Mouse (Mus musculus): ENCODE results near the gene Ube2u. TPM values are rescaled to one million over a fixed set of nuclear protein-coding genes. Genes with fewer than 3 reads are reported as not detected.
"Not testable (repeated sequence)": the region's sequence is repeated elsewhere in the genome, so short reads cannot be mapped to it uniquely, and the experiment has no call there.

Ube2u gene
- polyA plus RNA-seq, 1 experiment from 2014 or later: 0.36 TPM

DNA sequence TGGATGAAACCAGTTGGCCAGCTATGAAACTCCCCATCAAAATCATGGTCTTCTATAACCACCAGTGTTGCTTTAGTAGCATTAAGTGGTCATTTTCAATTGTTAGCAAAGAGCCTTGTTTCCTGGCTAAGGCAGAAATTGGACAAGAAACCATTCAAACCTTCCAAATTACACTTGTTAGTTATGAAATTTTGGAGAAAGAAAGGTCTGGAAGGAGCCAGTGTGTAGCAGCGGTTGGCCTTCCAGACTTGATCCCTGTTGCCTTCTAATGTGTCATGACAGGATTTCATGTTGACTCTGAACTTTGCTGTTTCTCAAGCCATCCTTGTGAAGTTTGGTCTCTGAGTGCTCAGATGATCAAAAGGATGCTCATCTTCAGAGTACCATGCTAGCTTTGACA lies 17.9 kb downstream of the Ube2u start:
- ATAC-seq (ENCODE audit: low read depth): no peak
- Histone ChIP-seq H3K27ac (replicated peaks; ENCODE audit: low read depth, low read length) (no peak overlapping the region), H3K9ac (ENCODE audit: low read depth, low read length) (no peak overlapping the region), H3K4me2 (ENCODE audit: low read depth, low read length) (no peak overlapping the region), H3K4me3 (ENCODE audit: low read depth, low read length) (no peak overlapping the region), H3K27me3 (replicated peaks; ENCODE audit: control insufficient read depth, insufficient read depth, low read length) (no peaks in the 10 kb centered on the region), H3K9me3 (ENCODE audit: control insufficient read depth, low read length) (no peaks in the 10 kb centered on the region), H3K4me1 (ENCODE audit: control insufficient read depth, insufficient read depth, low read length) (no peaks in the 10 kb centered on the region), H3K36me3 (ENCODE audit: control insufficient read depth, insufficient read depth, low read length) (no peaks in the 10 kb centered on the region)
- peak; percentile 4 for DNase-seq (ENCODE audit: low spot score)
- 78% methylated on average over 1 of the region's 1 CpGs for WGBS

DNA sequence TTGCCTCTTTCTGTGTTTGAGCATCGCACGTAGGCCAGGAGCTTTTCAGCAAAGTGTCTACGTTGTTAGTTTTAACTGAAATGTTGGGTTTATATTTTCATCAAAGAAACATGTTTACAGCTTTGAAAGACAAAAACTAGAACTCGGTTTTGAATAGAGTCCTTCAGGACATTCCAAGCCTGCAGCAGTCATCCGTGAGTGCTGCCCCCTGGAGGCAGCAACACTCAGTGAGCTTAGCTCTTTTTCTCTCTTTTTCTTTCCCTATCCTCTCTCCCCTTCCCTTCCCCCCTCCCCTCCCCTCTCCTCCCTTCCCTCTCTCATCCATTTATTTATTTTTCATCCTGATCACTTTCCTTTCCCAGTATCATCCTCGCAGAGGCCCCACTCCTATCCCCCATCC lies 19.5 kb downstream of the Ube2u start:
- Histone ChIP-seq H3K4me3 (ENCODE audit: low read depth, low read length) (no peak overlapping the region), H3K36me3 (ENCODE audit: control insufficient read depth, insufficient read depth, low read length) (no peaks in the 10 kb centered on the region), H3K4me2 (ENCODE audit: low read depth, low read length) (no peak overlapping the region), H3K27me3 (replicated peaks; ENCODE audit: control insufficient read depth, insufficient read depth, low read length) (no peaks in the 10 kb centered on the region), H3K27ac (replicated peaks; ENCODE audit: low read depth, low read length) (no peak overlapping the region), H3K4me1 (ENCODE audit: control insufficient read depth, insufficient read depth, low read length) (no peaks in the 10 kb centered on the region), H3K9me3 (ENCODE audit: control insufficient read depth, low read length) (no peaks in the 10 kb centered on the region), H3K9ac (ENCODE audit: low read depth, low read length) (no peak overlapping the region)
- ATAC-seq (ENCODE audit: low read depth): no peak
- no peak for DNase-seq (ENCODE audit: low spot score)
- 55% methylated on average over 6 of the region's 6 CpGs for WGBS

- WGBS: 88% methylated on average over 7 of the region's 7 CpGs
- H3K27me3 ChIP-seq (replicated peaks; ENCODE audit: control insufficient read depth, insufficient read depth, low read length): not testable (repeated sequence)
Measured at GRCm38 (mm10) chr4:100499037-100499601, 20.5 kb downstream of the Ube2u start.

DNA sequence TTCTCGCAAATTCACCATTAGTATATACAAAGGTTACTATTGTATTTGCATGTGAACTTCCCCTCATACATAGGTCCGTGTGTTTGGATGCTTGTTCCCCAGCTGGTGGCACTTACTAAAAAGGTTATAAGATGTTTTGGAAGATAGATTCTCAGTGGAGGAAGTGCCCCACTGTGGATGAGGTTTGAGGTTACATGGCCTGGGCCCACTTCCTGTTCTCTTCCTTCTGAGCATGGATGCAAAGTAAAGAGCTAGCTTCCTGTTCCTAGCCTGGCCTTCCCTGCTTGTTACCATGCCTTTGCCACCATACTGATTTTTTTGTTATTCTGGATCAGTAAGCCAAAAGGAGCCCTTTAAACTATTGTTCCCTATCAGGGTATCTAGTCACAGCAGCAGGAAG lies 24.7 kb downstream of the Ube2u start:
- no peaks in the 10 kb centered on the region for H3K36me3 ChIP-seq (ENCODE audit: control insufficient read depth, insufficient read depth, low read length)
- no peak overlapping the region for H3K9ac ChIP-seq (ENCODE audit: low read depth, low read length)
- H3K27me3 ChIP-seq (replicated peaks; ENCODE audit: control insufficient read depth, insufficient read depth, low read length): no peaks in the 10 kb centered on the region
- no peak for DNase-seq (ENCODE audit: low spot score)
- ATAC-seq (ENCODE audit: low read depth): no peak
- no peak overlapping the region for H3K4me2 ChIP-seq (ENCODE audit: low read depth, low read length)
- no peaks in the 10 kb centered on the region for H3K9me3 ChIP-seq (ENCODE audit: control insufficient read depth, low read length)
- no peak overlapping the region for H3K4me3 ChIP-seq (ENCODE audit: low read depth, low read length)
- no peak overlapping the region for H3K27ac ChIP-seq (replicated peaks; ENCODE audit: low read depth, low read length)
- WGBS: 64% methylated on average over 2 of the region's 2 CpGs
- no peaks in the 10 kb centered on the region for H3K4me1 ChIP-seq (ENCODE audit: control insufficient read depth, insufficient read depth, low read length)

More at GRCm38 (mm10) chr4:100499037-100499601, 20.5 kb downstream of the Ube2u start:
- DNase-seq (ENCODE audit: low spot score); H3K9me3 ChIP-seq (ENCODE audit: control insufficient read depth, low read length); ATAC-seq (ENCODE audit: low read depth); H3K4me3 ChIP-seq (ENCODE audit: low read depth, low read length); H3K27ac ChIP-seq (replicated peaks; ENCODE audit: low read depth, low read length); H3K4me2 ChIP-seq (ENCODE audit: low read depth, low read length); H3K36me3 ChIP-seq (ENCODE audit: control insufficient read depth, insufficient read depth, low read length); H3K4me1 ChIP-seq (ENCODE audit: control insufficient read depth, insufficient read depth, low read length); H3K9ac ChIP-seq (ENCODE audit: low read depth, low read length): not testable (repeated sequence)

- WGBS: 70% methylated on average over 2 of the region's 2 CpGs
- Histone ChIP-seq H3K4me1 (ENCODE audit: control insufficient read depth, insufficient read depth, low read length) (0 out of 2 replicates have a peak, but pooled peaks cover 5% of the 10 kb centered on the region), H3K9me3 (ENCODE audit: control insufficient read depth, low read length) (no peaks in the 10 kb centered on the region), H3K27ac (replicated peaks; ENCODE audit: low read depth, low read length) (no peak overlapping the region), H3K36me3 (ENCODE audit: control insufficient read depth, insufficient read depth, low read length) (no peaks in the 10 kb centered on the region), H3K27me3 (replicated peaks; ENCODE audit: control insufficient read depth, insufficient read depth, low read length) (no peaks in the 10 kb centered on the region), H3K4me3 (ENCODE audit: low read depth, low read length) (no peak overlapping the region), H3K4me2 (ENCODE audit: low read depth, low read length) (no peak overlapping the region), H3K9ac (ENCODE audit: low read depth, low read length) (no peak overlapping the region)
- ATAC-seq (ENCODE audit: low read depth) (no peak), DNase-seq (ENCODE audit: low spot score) (no peak)
Measured at GRCm38 (mm10) chr4:100517646-100518045, 39.0 kb downstream of the Ube2u start.

GRCm38 (mm10) chr4:100522534-100522933 lies 43.9 kb downstream of the Ube2u start:
- DNase-seq (ENCODE audit: low spot score): no peak
- WGBS: 19% methylated on average over 6 of the region's 6 CpGs
- no peak overlapping the region for H3K27ac ChIP-seq (replicated peaks; ENCODE audit: low read depth, low read length)

GRCm38 (mm10) chr4:100524741-100525140 lies 46.1 kb downstream of the Ube2u start:
- Histone ChIP-seq H3K4me3 (ENCODE audit: low read depth, low read length) (no peak overlapping the region), H3K27ac (replicated peaks; ENCODE audit: low read depth, low read length) (no peak overlapping the region), H3K4me1 (ENCODE audit: control insufficient read depth, insufficient read depth, low read length) (peaks cover 18% of the 10 kb centered on the region), H3K36me3 (ENCODE audit: control insufficient read depth, insufficient read depth, low read length) (no peaks in the 10 kb centered on the region), H3K27me3 (replicated peaks; ENCODE audit: control insufficient read depth, insufficient read depth, low read length) (no peaks in the 10 kb centered on the region; the same call in 1 of the 2 replicates), H3K9ac (ENCODE audit: low read depth, low read length) (no peak overlapping the region), H3K4me2 (ENCODE audit: low read depth, low read length) (no peak overlapping the region), H3K9me3 (ENCODE audit: control insufficient read depth, low read length) (no peaks in the 10 kb centered on the region)
- DNase-seq (ENCODE audit: low spot score): no peak
- 41% methylated on average over 4 of the region's 4 CpGs for WGBS
- ATAC-seq (ENCODE audit: low read depth): no peak

More at GRCm38 (mm10) chr4:100522534-100522933, 43.9 kb downstream of the Ube2u start:
- H3K36me3 ChIP-seq (ENCODE audit: control insufficient read depth, insufficient read depth, low read length): no peaks in the 10 kb centered on the region
- ATAC-seq (ENCODE audit: low read depth): no peak
- no peak overlapping the region for H3K9ac ChIP-seq (ENCODE audit: low read depth, low read length)
- H3K4me3 ChIP-seq (ENCODE audit: low read depth, low read length): no peak overlapping the region
- no peak overlapping the region for H3K4me2 ChIP-seq (ENCODE audit: low read depth, low read length)
- no peaks in the 10 kb centered on the region for H3K9me3 ChIP-seq (ENCODE audit: control insufficient read depth, low read length)
- peaks cover 12% of the 10 kb centered on the region; the same call in 1 of the 2 replicates for H3K4me1 ChIP-seq (ENCODE audit: control insufficient read depth, insufficient read depth, low read length)
- H3K27me3 ChIP-seq (replicated peaks; ENCODE audit: control insufficient read depth, insufficient read depth, low read length): no peaks in the 10 kb centered on the region; the same call in 1 of the 2 replicates

- Histone ChIP-seq H3K4me3 (ENCODE audit: low read depth, low read length) (no peak overlapping the region), H3K36me3 (ENCODE audit: control insufficient read depth, insufficient read depth, low read length) (no peaks in the 10 kb centered on the region)
Measured at GRCm38 (mm10) chr4:100526296-100526695, 47.6 kb downstream of the Ube2u start.

GRCm38 (mm10) chr4:100527086-100527485 lies 48.4 kb downstream of the Ube2u start:
- no peaks in the 10 kb centered on the region for H3K36me3 ChIP-seq (ENCODE audit: control insufficient read depth, insufficient read depth, low read length)
- no peaks in the 10 kb centered on the region for H3K9me3 ChIP-seq (ENCODE audit: control insufficient read depth, low read length)
- no peak for DNase-seq (ENCODE audit: low spot score)
- peaks cover 13% of the 10 kb centered on the region for H3K4me1 ChIP-seq (ENCODE audit: control insufficient read depth, insufficient read depth, low read length)
- ATAC-seq (ENCODE audit: low read depth): peak; percentile 16; the same call in 1 of the 2 replicates
- no peaks in the 10 kb centered on the region; the same call in 1 of the 2 replicates for H3K27me3 ChIP-seq (replicated peaks; ENCODE audit: control insufficient read depth, insufficient read depth, low read length)
- no peak overlapping the region for H3K9ac ChIP-seq (ENCODE audit: low read depth, low read length)
- 4% methylated on average over 3 of the region's 3 CpGs for WGBS
- peak overlapping the region; percentile 57 for H3K4me2 ChIP-seq (ENCODE audit: low read depth, low read length)
- no peak overlapping the region for H3K4me3 ChIP-seq (ENCODE audit: low read depth, low read length)
- peak overlapping the region; percentile 63; the same call in 1 of the 2 replicates for H3K27ac ChIP-seq (replicated peaks; ENCODE audit: low read depth, low read length)

More at GRCm38 (mm10) chr4:100526296-100526695, 47.6 kb downstream of the Ube2u start:
- Histone ChIP-seq H3K27ac (replicated peaks; ENCODE audit: low read depth, low read length) (no peak overlapping the region), H3K9me3 (ENCODE audit: control insufficient read depth, low read length) (no peaks in the 10 kb centered on the region), H3K27me3 (replicated peaks; ENCODE audit: control insufficient read depth, insufficient read depth, low read length) (no peaks in the 10 kb centered on the region; the same call in 1 of the 2 replicates), H3K4me2 (ENCODE audit: low read depth, low read length) (no peak overlapping the region), H3K9ac (ENCODE audit: low read depth, low read length) (no peak overlapping the region), H3K4me1 (ENCODE audit: control insufficient read depth, insufficient read depth, low read length) (peaks cover 18% of the 10 kb centered on the region)
- WGBS: 43% methylated on average over 6 of the region's 6 CpGs
- DNase-seq (ENCODE audit: low spot score) (peak; percentile 30), ATAC-seq (ENCODE audit: low read depth) (no peak)

Data from embryonic facial prominence, embryonic 14.5 days (tissue).